Mouse (Mus musculus) urinary bladder, postnatal 0 days (tissue): ENCODE results near the gene Wbp2. TPM values are rescaled to one million over a fixed set of nuclear protein-coding genes. Genes with fewer than 3 reads are reported as not detected.

Experiments used
- polyA plus RNA-seq: library from polyadenylated mRNA; unstranded; fragments of >200 nt; fragmentation: Nextera tagmentation; extraction: Ambion mirVana; gene quantifications from 2 replicates; pipeline ENCODE4 v1.2.1, GENCODE M21; 2015

Gene Wbp2
- polyA plus RNA-seq = 101 and 115 TPM in 2 replicates

GRCm38 (mm10) chr11:116086258-116087193 lies at the start of gene Wbp2:
TSS of gene Wbp2 (minus strand) at chr11:116086995.

DNA sequence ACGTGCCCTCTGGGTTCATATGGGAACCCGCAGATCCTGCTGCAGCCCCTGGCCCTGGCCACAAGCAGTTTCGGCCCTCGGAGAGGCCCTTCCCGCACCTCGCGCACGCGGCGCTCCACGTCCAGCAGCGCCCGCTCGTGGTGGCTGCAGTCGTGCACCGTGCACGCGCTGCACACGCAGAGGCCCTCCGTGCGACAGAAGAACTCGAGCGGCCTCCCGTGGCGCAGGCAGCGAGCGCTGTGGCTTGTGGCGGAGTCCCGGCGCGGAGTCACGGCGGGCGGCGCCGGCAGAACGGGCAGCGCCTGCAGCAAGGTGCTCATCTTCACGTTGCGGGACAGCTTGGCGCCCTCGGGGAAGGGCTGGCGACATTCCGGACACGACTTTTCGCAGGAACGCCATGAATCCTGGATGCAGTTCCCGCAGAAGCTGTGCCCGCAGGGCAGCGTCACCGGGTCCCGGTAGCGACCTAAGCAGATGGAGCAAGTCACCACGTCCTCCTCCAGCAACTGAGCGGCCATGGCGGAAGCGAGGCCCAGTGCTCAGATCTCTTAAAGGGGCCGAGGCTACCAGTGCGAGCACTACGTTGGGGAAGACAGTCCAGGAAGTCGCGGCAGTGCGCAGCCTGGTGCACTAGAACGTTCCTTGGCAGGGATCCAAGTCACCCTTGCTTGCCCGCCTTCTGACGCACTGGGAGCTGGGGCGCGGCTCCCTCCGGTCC lies 43.9 kb upstream of the Wbp2 start, which contains the start of gene Trim65:
Trim65 (minus strand) TSS at position 641 of the 718 bp plus-strand sequence.

GRCm38 (mm10) chr11:116127156-116127980 lies 40.6 kb upstream of the Wbp2 start, which contains the start of gene Trim47:
TSS of gene Trim47 (minus strand) at chr11:116127210.

DNA sequence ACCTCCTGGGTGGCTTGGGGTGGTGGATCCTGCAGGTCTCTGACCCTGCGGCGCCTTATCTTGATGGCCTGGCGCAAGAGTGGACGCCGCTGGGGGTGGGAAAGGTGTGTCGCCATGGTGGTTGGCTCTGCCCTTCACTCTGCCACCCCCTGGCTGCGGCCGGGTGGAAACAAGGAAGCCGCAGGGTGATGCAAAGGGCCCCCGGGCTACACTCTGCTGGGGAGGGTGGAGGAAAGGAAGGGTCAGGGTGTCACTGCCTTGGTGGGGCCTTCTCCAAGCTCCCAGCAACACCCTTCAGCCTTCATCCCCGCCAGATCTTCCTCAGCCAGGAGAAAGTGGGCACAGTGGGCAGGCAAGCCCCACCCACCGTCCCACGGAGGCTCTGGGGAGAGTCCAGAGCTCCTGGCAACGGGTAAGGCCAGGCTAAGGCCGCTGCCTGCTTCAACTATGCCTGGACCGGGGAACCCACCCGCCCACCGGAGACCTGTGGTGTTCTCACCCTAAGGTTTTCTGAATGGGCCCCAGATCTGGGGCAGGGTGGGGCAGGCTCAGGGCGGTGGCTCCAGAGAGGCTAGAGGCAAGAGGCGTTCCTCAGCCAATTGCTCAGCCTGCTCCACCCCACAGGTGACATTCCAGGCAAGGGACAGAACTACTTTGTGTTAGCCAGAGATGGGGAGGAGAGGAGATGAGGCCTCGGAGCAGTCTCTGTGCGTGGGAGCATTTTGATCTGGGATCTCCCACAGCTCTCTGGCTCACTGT lies 9.2 kb downstream of the Wbp2 start, which contains the start of gene Unc13d:
Unc13d (minus strand) TSS at position 516 of the 759 bp plus-strand sequence.

GRCm38 (mm10) chr11:116030088-116030897 lies 56.5 kb downstream of the Wbp2 start, which contains the start of gene Unk:
TSS of gene Unk (plus strand) at chr11:116030322.

Other genes with a start within 250 kb of the Wbp2 start
- 0.22 and 0.26 TPM in 2 replicates for gene Myo15b, start 228.6 kb downstream of the Wbp2 start, polyA plus RNA-seq
- gene Smim5, start 187.0 kb downstream of the Wbp2 start, polyA plus RNA-seq = 3.9 and 6.6 TPM in 2 replicates
- gene Smim6, start 175.0 kb downstream of the Wbp2 start, polyA plus RNA-seq = 2.8 and 3.7 TPM in 2 replicates
- 22.6 and 24.7 TPM in 2 replicates for gene Sap30bp, start 153.7 kb downstream of the Wbp2 start, polyA plus RNA-seq
- gene Recql5, start 153.5 kb downstream of the Wbp2 start, polyA plus RNA-seq = 8.5 and 8.6 TPM in 2 replicates
- 13.1 TPM in 2 replicates for gene Itgb4, start 112.3 kb downstream of the Wbp2 start, polyA plus RNA-seq
- 119 and 133 TPM in 2 replicates for gene Galk1, start 74.3 kb downstream of the Wbp2 start, polyA plus RNA-seq
- 888 and 961 TPM in 2 replicates for gene H3f3b, start 59.0 kb downstream of the Wbp2 start, polyA plus RNA-seq
- 10.9 and 11.5 TPM in 2 replicates for gene Unk, start 56.7 kb downstream of the Wbp2 start, polyA plus RNA-seq
- gene Unc13d, start 9.0 kb downstream of the Wbp2 start, polyA plus RNA-seq = 8.6 and 9.9 TPM in 2 replicates
- 33.9 and 35.1 TPM in 2 replicates for gene Trim47, start 40.2 kb upstream of the Wbp2 start, polyA plus RNA-seq
- 2.8 and 3.5 TPM in 2 replicates for gene Trim65, start 44.1 kb upstream of the Wbp2 start, polyA plus RNA-seq
- 42.2 and 43.2 TPM in 2 replicates for gene Mrpl38, start 51.9 kb upstream of the Wbp2 start, polyA plus RNA-seq
- gene Fbf1, start 81.2 kb upstream of the Wbp2 start, polyA plus RNA-seq = 12.2 and 13.6 TPM in 2 replicates
- gene Ten1, start 111.9 kb upstream of the Wbp2 start, polyA plus RNA-seq = 26.7 and 29.4 TPM in 2 replicates
- 32.0 and 37.1 TPM in 2 replicates for gene Acox1, start 112.0 kb upstream of the Wbp2 start, polyA plus RNA-seq
- gene Evpl, start 151.1 kb upstream of the Wbp2 start, polyA plus RNA-seq = 17.0 and 21.1 TPM in 2 replicates
- 56.4 and 58.5 TPM in 2 replicates for gene Srp68, start 187.2 kb upstream of the Wbp2 start, polyA plus RNA-seq
- 3.9 and 4.6 TPM in 2 replicates for gene Galr2, start 193.9 kb upstream of the Wbp2 start, polyA plus RNA-seq
- 43.7 and 51.1 TPM in 2 replicates for gene Exoc7, start 220.2 kb upstream of the Wbp2 start, polyA plus RNA-seq
- 0.19 and 0.45 TPM in 2 replicates for gene Foxj1, start 248.4 kb upstream of the Wbp2 start, polyA plus RNA-seq